Mouse (Mus musculus) limb, embryonic 11.5 days (tissue): ENCODE results near the gene Heatr5b. TPM values are rescaled to one million over a fixed set of nuclear protein-coding genes. Genes with fewer than 3 reads are reported as not detected.

Experiments used
- ATAC-seq: fragments of 200-750 bp; cut with Nextera tagmentation; 2 replicates; pipeline ENCODE4 v1.8.0; 2017; ENCODE audit warnings: low read depth; ENCODE audit not compliant: insufficient number of reproducible peaks, low FRiP score, low TSS enrichment
- DNase-seq: peaks from one replicate; pipeline ENCODE4 v3.0.0-alpha.2; 2015; ENCODE audit warnings: low spot score
- H3K27ac ChIP-seq: fragments of 300-500 bp; sonication (generic); replicated peaks from 2 replicates; pipeline ENCODE4 v1.5.1; 2014; ENCODE audit warnings: low read depth, mild to moderate bottlenecking, low read length
- H3K27me3 ChIP-seq: fragments of 300-500 bp; sonication (generic); 2 replicates; pipeline ENCODE4 v1.6.1; 2014; ENCODE audit warnings: mild to moderate bottlenecking, low read length, mixed read lengths; ENCODE audit not compliant: control insufficient read depth, insufficient read depth
- H3K36me3 ChIP-seq: fragments of 300-500 bp; sonication (generic); 2 replicates; pipeline ENCODE4 v1.6.1; 2014; ENCODE audit warnings: mild to moderate bottlenecking, low read length, moderate library complexity, mixed read lengths; ENCODE audit not compliant: control insufficient read depth, insufficient read depth
- H3K4me1 ChIP-seq: fragments of 300-500 bp; sonication (generic); 2 replicates; pipeline ENCODE4 v1.6.1; 2014; ENCODE audit warnings: low read length, mixed read lengths; ENCODE audit not compliant: control insufficient read depth, insufficient read depth
- H3K4me2 ChIP-seq: fragments of 300-500 bp; sonication (generic); 2 replicates; pipeline ENCODE4 v1.6.1; 2014; ENCODE audit warnings: low read depth, mild to moderate bottlenecking, moderate library complexity; ENCODE audit not compliant: severe bottlenecking
- H3K4me3 ChIP-seq: fragments of 300-500 bp; sonication (generic); 2 replicates; pipeline ENCODE4 v1.5.1; 2014; ENCODE audit warnings: low read depth, low read length
- H3K9ac ChIP-seq: fragments of 300-500 bp; sonication (generic); 2 replicates; pipeline ENCODE4 v1.6.1; 2014; ENCODE audit warnings: mild to moderate bottlenecking, low read length
- H3K9me3 ChIP-seq: fragments of 300-500 bp; sonication (generic); 2 replicates; pipeline ENCODE4 v1.6.1; 2016; ENCODE audit warnings: low read length; ENCODE audit not compliant: control insufficient read depth
- WGBS: fragments of 180-500 bp; shearing (Covaris S2); extraction: QIAGEN DNeasy Blood & Tissue Kit; methylation state at CpG from one replicate; pipeline ENCODE4 v1.1.7; 2014; 5-methylcytosine and 5-hydroxymethylcytosine counted together
- polyA plus RNA-seq: library from polyadenylated mRNA; unstranded; fragments of >200 nt; fragmentation: Nextera tagmentation; extraction: Ambion mirVana; gene quantifications from 2 replicates; pipeline ENCODE4 v1.2.1, GENCODE M21; 2014

Heatr5b gene
- polyA plus RNA-seq, 1 experiment from 2014 or later, result 13.2 TPM

DNA sequence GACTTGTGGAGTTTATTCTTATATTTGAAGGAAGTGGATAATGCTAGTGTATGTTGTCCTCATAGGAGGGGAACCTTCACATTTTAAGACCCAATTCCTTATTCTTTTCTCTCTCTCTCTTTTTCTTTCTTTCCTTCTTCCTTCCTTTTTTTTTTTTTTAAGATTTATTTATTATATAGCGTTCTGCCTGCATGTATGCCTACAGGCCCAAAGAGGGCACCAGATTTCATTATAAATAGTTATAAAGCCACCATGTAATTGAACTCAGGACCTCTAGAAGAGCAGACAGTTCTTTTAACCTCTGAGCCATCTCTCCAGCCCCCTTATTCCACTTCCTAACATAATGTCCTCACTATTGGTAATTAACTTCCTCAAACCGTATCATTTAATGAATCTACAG, 892 bp upstream of the Heatr5b start:
- ATAC-seq (no peak), DNase-seq (no peak)
- Histone ChIP-seq H3K4me3 (peak overlapping the region; percentile 85), H3K36me3 (no peaks in the 10 kb centered on the region; the same call in 1 of the 2 replicates), H3K27ac (no peak overlapping the region), H3K9ac (peak overlapping the region; percentile 62), H3K27me3 (no peaks in the 10 kb centered on the region), H3K9me3 (no peaks in the 10 kb centered on the region), H3K4me2 (peak overlapping the region; percentile 77), H3K4me1 (no peaks in the 10 kb centered on the region)
- 34% methylated on average over 2 of the region's 2 CpGs for WGBS

DNA sequence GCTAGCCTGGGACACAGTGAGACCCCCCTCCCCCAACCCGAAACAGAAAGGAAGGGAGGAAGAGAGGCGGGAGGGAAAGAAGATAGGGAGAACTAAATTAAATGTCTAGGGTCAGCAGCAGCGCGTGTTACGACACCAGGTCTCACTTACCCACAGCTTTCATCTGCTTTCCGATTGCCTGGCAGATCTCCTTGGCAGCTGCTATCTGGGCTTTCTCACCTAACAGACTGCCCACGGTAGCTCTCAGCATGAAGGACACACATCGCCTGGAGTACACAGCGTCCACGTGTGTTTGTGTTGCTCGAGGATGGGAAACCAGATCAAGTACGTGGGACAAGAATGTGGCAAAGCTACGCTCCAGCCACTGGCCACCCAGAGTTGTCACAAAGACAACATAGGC, 10.8 kb downstream of the Heatr5b start:
- DNase-seq, result no peak
- Histone ChIP-seq H3K9me3 (no peaks in the 10 kb centered on the region), H3K36me3 (peaks cover 10% of the 10 kb centered on the region), H3K9ac (no peak overlapping the region), H3K4me3 (no peak overlapping the region), H3K27ac (no peak overlapping the region), H3K4me2 (no peak overlapping the region), H3K27me3 (no peaks in the 10 kb centered on the region), H3K4me1 (no peaks in the 10 kb centered on the region)
- WGBS, result 88% methylated on average over 13 of the region's 13 CpGs
- no peak for ATAC-seq

- no peaks in the 10 kb centered on the region for H3K27me3 ChIP-seq
- H3K27ac ChIP-seq, result no peak overlapping the region
- H3K4me1 ChIP-seq, result no peaks in the 10 kb centered on the region
- WGBS, result 94% methylated on average over 3 of the region's 3 CpGs
- no peak overlapping the region for H3K9ac ChIP-seq
- H3K36me3 ChIP-seq, result 0 out of 2 replicates have a peak, but pooled peaks cover 3% of the 10 kb centered on the region
- DNase-seq, result no peak
- H3K4me2 ChIP-seq, result no peak overlapping the region
- H3K9me3 ChIP-seq, result no peaks in the 10 kb centered on the region
- no peak overlapping the region for H3K4me3 ChIP-seq
- no peak for ATAC-seq
Observed at GRCm38 (mm10) chr17:78809582-78809981, 25.6 kb downstream of the Heatr5b start.

DNA sequence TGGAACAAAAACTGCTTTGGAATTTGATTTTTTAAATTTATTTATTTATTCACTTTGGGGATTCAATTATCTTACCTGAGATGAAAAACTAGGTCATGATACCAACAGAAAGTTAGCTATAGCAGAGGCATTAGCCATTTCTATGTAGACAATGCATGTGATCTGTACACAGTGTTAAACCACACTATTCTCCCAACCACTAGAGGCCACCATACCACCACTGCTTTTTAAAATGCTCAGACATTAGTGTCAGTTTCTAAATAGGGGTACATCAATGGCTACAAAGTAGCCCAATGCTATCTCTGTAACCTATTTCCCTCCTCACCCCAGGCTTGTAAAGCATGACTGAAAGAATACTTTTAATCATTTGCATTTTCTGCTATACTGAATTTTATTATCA, 26.1 kb downstream of the Heatr5b start:
- H3K9ac ChIP-seq, result no peak overlapping the region
- H3K9me3 ChIP-seq, result no peaks in the 10 kb centered on the region
- no peak overlapping the region for H3K27ac ChIP-seq
- ATAC-seq, result no peak
- H3K4me2 ChIP-seq, result no peak overlapping the region
- no peak overlapping the region for H3K4me3 ChIP-seq
- H3K4me1 ChIP-seq, result no peaks in the 10 kb centered on the region
- no peak for DNase-seq
- 0 out of 2 replicates have a peak, but pooled peaks cover 3% of the 10 kb centered on the region for H3K36me3 ChIP-seq
- no peaks in the 10 kb centered on the region for H3K27me3 ChIP-seq

- Histone ChIP-seq H3K36me3 (no peaks in the 10 kb centered on the region), H3K4me1 (no peaks in the 10 kb centered on the region), H3K9me3 (no peaks in the 10 kb centered on the region), H3K9ac (no peak overlapping the region), H3K4me2 (no peak overlapping the region), H3K4me3 (no peak overlapping the region), H3K27me3 (no peaks in the 10 kb centered on the region), H3K27ac (no peak overlapping the region)
- ATAC-seq (no peak), DNase-seq (no peak)
- 100% methylated on average over 1 of the region's 1 CpGs for WGBS
Observed at GRCm38 (mm10) chr17:78797222-78797621, 37.9 kb downstream of the Heatr5b start.

DNA sequence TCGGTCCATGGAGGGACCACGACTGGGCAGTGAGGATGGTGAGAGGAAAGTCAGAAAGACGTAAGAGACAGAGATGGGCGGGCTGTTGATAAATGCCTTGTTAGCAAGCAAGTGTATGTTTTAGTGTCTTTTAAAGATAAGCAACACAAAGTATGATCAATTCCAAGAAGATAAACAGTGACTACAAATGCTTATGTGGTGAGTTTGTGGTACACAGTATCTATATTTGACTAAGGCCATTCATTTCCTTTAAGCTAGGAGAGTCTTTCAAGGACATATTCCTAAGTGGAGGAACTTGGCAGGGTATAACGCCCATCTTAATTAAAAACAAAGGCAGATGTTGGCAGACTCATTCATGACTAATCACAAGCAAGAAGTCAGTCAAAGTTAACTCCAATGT, 40.8 kb downstream of the Heatr5b start:
- DNase-seq (no peak), ATAC-seq (no peak)
- WGBS, result 86% methylated on average over 5 of the region's 5 CpGs
- H3K4me3 ChIP-seq, result no peak overlapping the region
- no peak overlapping the region for H3K4me2 ChIP-seq
- H3K4me1 ChIP-seq, result no peaks in the 10 kb centered on the region
- H3K36me3 ChIP-seq, result no peaks in the 10 kb centered on the region
- no peak overlapping the region for H3K9ac ChIP-seq
- no peak overlapping the region for H3K27ac ChIP-seq
- H3K27me3 ChIP-seq, result no peaks in the 10 kb centered on the region
- no peaks in the 10 kb centered on the region for H3K9me3 ChIP-seq

DNA sequence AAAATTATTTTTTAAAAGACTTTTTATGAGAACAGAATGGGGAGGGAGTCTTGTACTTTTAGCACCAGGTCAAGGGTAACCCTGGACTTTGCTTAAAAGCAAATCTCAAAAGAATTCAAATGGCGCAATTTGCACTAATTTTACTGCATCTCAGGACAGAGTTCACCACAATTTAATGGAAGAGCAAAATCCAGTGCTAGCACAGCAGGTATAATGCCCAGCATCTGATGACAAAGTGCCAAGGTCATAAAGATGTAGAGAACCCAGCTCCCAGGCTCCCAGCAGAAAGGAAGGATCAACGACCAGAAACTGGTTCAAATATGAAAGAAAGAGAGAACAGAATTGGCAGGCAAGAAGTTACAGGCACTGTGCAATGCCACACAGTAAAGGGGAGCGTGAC, 43.0 kb downstream of the Heatr5b start:
- Histone ChIP-seq H3K27me3 (no peaks in the 10 kb centered on the region), H3K4me1 (no peaks in the 10 kb centered on the region), H3K9me3 (no peaks in the 10 kb centered on the region), H3K9ac (no peak overlapping the region), H3K4me2 (no peak overlapping the region), H3K4me3 (no peak overlapping the region), H3K27ac (no peak overlapping the region), H3K36me3 (no peaks in the 10 kb centered on the region)
- ATAC-seq (no peak), DNase-seq (no peak)
- 80% methylated on average over 3 of the region's 3 CpGs for WGBS

- Histone ChIP-seq H3K4me1 (no peaks in the 10 kb centered on the region), H3K27ac (no peak overlapping the region), H3K9ac (no peak overlapping the region), H3K4me2 (no peak overlapping the region), H3K27me3 (no peaks in the 10 kb centered on the region), H3K9me3 (no peaks in the 10 kb centered on the region), H3K36me3 (no peaks in the 10 kb centered on the region), H3K4me3 (no peak overlapping the region)
- DNase-seq (no peak), ATAC-seq (no peak)
- WGBS, result 95% methylated on average over 3 of the region's 3 CpGs
Observed at GRCm38 (mm10) chr17:78791690-78792070, 43.5 kb downstream of the Heatr5b start.

DNA sequence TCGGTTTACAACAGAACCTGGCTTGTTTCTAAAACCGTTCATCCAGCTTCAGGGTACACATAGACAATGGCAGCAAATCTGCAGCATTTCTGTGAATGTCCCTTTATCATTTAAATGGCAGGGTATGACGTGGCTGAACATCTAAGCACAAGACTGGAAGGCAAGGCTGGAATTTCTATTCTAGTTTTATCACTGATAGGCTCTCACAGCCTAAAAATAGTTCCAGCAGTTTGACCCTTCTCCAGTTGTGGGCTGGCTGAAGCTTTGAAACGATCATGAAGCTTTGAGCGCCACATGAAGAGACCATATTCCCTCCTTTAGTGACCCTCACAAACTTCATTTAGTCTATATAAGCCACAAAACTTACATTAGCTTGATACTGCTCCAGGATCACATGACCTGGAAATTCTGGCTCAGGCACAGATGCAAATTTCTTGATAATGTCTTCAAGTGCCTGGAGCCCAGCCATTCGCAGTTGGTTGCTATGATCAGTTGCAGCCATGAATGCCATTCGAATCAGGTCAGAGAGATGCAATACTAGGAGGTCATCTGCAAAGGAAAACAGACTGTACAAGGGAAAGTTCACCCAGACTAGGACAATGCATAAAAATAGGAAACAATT, 44.0 kb downstream of the Heatr5b start:
- Histone ChIP-seq H3K9me3 (no peaks in the 10 kb centered on the region), H3K27me3 (no peaks in the 10 kb centered on the region), H3K27ac (no peak overlapping the region), H3K4me3 (no peak overlapping the region), H3K4me1 (no peaks in the 10 kb centered on the region), H3K36me3 (no peaks in the 10 kb centered on the region), H3K9ac (no peak overlapping the region), H3K4me2 (no peak overlapping the region)
- DNase-seq (no peak), ATAC-seq (no peak)
- WGBS, result 88% methylated on average over 7 of the region's 7 CpGs
